Mouse (Mus musculus): ENCODE measurements around the gene Smarca2. TPM values are rescaled to one million over a fixed set of nuclear protein-coding genes. Genes with fewer than 3 reads are reported as not detected.
"Not testable (repeated sequence)": the region's sequence is repeated elsewhere in the genome, so short reads cannot be mapped to it uniquely, and the experiment has no call there.

The Smarca2 gene
- polyA plus RNA-seq, 1 experiment from 2014 or later: 91.3 TPM

DNA sequence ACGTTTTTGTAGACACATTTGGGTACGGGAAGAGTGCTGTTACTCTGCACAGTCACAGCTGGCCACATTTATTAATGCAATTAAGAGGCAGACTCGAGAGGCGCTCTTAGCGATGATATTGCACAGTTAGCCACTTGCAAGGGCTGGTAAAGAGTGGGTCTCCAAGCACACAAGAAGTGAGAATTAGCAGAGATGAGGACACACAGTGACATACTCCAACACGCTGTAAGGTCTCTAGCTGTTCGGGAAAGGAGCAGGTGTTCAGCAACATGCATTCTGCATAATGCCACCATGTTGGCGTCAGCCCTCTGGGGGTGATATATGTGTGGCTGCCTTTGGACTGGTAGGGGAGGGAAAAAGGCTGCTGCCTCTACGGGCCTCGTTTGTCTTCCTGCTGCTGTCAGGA lies 129.9 kb downstream of the Smarca2 start:
- H3K4me3 ChIP-seq: no peak overlapping the region
- no peak overlapping the region for H3K27ac ChIP-seq
- H3K9me3 ChIP-seq: no peaks in the 10 kb centered on the region
- no peaks in the 10 kb centered on the region for H3K36me3 ChIP-seq
- no peak overlapping the region for H3K4me2 ChIP-seq (replicated peaks)
- H3K27me3 ChIP-seq: no peaks in the 10 kb centered on the region
- ATAC-seq (ENCODE audit: low FRiP score, low read depth): no peak
- no peak overlapping the region for H3K9ac ChIP-seq
- H3K4me1 ChIP-seq: peaks cover 39% of the 10 kb centered on the region
- 62% methylated on average over 10 of the region's 10 CpGs for WGBS

DNA sequence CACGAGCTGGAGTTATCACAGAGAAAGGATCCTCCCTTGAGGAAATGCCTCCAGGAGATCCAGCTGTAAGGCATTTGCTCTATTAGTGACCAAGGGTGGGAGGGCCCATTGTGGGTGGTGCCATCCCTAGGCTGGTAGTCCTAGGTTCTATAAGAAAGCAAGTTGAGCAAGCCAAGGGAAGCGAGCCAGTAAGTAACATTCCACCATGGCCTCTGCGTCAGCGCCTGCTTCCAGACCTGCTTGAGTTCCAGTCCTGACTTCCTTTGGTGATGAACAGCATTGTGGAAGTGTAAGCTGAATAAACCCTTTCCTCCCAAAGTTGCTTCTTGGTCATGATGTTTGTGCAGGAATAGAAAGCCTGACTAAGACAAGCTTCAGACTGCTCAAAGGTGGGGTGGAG lies 140.2 kb downstream of the Smarca2 start:
- not testable (repeated sequence) for H3K4me3 ChIP-seq; H3K27ac ChIP-seq; H3K36me3 ChIP-seq; H3K9me3 ChIP-seq; H3K9ac ChIP-seq; ATAC-seq (ENCODE audit: low FRiP score, low read depth); H3K4me2 ChIP-seq (replicated peaks); H3K27me3 ChIP-seq
- H3K4me1 ChIP-seq: peaks cover 20% of the 10 kb centered on the region
- 92% methylated on average over 4 of the region's 4 CpGs for WGBS

DNA sequence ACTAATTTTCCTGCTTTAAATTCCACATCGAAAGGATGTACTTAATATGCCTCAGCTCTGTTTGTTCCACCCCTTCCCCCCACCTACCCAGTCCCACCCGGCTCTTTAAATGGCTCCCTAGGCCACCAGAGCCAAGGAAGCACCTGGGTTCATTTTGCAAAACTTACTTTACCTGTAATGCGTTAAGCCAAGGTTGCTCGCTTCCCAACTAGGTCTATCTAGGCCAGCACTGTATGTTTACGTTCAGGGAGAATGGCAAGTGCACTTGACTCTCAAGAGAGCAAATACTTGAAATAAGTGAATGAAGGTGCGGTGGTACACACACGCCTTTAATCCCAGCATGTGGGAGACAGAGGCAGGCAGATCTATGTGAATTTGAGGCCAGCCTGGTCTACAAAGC lies 140.7 kb downstream of the Smarca2 start:
- H3K27ac ChIP-seq: no peak overlapping the region
- 78% methylated on average over 7 of the region's 7 CpGs for WGBS
- H3K9me3 ChIP-seq: no peaks in the 10 kb centered on the region
- H3K27me3 ChIP-seq: no peaks in the 10 kb centered on the region
- H3K9ac ChIP-seq: no peak overlapping the region
- 0 out of 2 replicates have a peak, but pooled peaks cover 5% of the 10 kb centered on the region for H3K36me3 ChIP-seq
- H3K4me1 ChIP-seq: peaks cover 23% of the 10 kb centered on the region
- ATAC-seq (ENCODE audit: low FRiP score, low read depth): no peak
- H3K4me2 ChIP-seq (replicated peaks): no peak overlapping the region
- no peak overlapping the region for H3K4me3 ChIP-seq

DNA sequence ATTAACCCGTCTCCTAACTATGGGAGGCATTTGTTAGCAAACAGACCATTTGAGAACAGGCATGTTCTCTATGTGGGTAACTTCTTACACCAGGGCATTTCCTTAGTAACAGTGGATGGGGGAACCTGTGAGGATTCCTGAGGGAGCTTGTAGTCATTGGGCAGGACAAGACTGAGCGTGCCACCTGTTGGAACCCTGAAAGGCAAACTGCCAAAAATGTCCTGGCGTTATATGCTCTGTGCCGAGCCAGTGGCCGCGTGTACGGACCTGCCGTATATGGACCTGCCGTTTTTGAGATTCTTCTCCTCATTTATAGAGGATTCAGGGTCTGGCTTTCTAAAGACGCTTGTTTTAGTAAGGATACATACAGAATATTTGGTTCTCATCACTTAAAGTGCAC lies 141.4 kb downstream of the Smarca2 start:
- no peaks in the 10 kb centered on the region for H3K27me3 ChIP-seq
- ATAC-seq (ENCODE audit: low FRiP score, low read depth): no peak
- peak overlapping the region; percentile 78 for H3K4me2 ChIP-seq (replicated peaks)
- H3K9me3 ChIP-seq: no peaks in the 10 kb centered on the region
- 78% methylated on average over 10 of the region's 10 CpGs for WGBS
- peaks cover 23% of the 10 kb centered on the region for H3K4me1 ChIP-seq
- no peak overlapping the region for H3K9ac ChIP-seq
- 0 out of 2 replicates have a peak, but pooled peaks cover 5% of the 10 kb centered on the region for H3K36me3 ChIP-seq
- H3K4me3 ChIP-seq: no peak overlapping the region
- peak overlapping the region; percentile 98; the same call in 1 of the 2 replicates for H3K27ac ChIP-seq

DNA sequence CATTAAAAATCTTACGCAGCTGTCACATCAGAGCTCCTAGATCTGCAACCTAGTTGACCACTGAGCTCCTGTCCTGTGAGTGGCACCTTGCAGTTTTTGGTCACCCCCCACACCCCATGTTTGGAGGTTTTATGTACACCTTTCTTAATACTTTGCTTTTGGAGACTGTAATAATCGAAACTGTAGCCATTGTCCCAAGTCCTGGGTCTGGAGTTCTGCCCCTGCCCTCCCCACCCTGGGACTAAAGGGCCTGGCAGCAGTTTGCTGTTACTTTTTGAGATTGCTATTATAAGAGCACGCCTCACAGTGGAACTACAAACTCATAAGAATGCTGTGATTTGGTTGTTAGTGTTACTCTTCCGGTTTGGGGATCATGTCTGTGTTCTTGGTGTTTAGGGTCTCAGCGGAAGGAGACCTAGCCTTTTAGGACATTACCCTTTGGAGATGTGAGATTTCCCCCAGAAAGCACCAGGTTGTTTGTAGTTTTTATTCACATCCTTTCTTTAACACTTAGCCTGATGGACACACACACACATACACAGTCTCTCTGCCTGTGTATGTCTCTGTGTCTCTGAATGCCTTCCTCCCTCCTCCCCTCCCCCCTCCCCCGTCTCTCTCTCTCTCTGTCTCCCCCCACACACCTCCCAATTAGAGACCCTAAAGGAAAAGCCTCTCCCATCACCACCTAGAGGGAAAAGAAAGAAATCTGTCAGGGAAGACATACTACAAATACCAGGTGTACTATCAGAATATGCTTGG lies 142.0 kb downstream of the Smarca2 start:
- no peak for ATAC-seq (ENCODE audit: low FRiP score, low read depth)
- Histone ChIP-seq H3K36me3 (0 out of 2 replicates have a peak, but pooled peaks cover 4% of the 10 kb centered on the region), H3K9me3 (no peaks in the 10 kb centered on the region), H3K4me2 (replicated peaks) (peak overlapping the region; percentile 78), H3K27ac (peak overlapping the region; percentile 98), H3K27me3 (no peaks in the 10 kb centered on the region), H3K9ac (peak overlapping the region; percentile 74), H3K4me1 (peaks cover 23% of the 10 kb centered on the region), H3K4me3 (peak overlapping the region; percentile 54)
- WGBS: 50% methylated on average over 6 of the region's 6 CpGs

- peak; percentile 93 for ATAC-seq (ENCODE audit: low FRiP score, low read depth)
- Histone ChIP-seq H3K27me3 (no peaks in the 10 kb centered on the region), H3K4me1 (peaks cover 26% of the 10 kb centered on the region), H3K9ac (peak overlapping the region; percentile 74), H3K27ac (peak overlapping the region; percentile 98), H3K4me2 (replicated peaks) (peak overlapping the region; percentile 78), H3K36me3 (0 out of 2 replicates have a peak, but pooled peaks cover 3% of the 10 kb centered on the region), H3K4me3 (peak overlapping the region; percentile 54), H3K9me3 (no peaks in the 10 kb centered on the region)
- WGBS: under 1% methylated on average over 36 of the region's 36 CpGs
Measured at GRCm38 (mm10) chr19:26747571-26748539, 143.0 kb downstream of the Smarca2 start.

DNA sequence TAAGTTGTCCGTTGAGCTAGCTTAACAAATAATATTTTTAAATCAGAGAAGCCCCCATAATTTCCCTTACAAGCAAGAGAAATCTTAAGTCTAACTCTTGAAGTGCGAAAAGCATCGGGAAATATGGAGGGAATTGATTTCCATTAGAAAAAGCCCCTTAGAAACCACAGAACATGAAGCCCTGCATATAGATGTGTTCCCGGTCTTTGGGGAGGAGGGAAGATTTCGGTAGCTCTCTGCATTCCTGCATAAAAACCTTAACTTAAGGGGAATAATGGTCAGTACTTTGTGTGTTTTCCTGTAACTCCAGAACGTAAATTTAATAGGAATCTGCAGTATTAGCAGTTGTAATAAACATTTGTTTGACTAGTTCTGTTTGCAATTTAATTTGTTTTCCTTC lies 143.8 kb downstream of the Smarca2 start:
- Histone ChIP-seq H3K9me3 (no peaks in the 10 kb centered on the region), H3K4me1 (peaks cover 32% of the 10 kb centered on the region), H3K4me3 (peak overlapping the region; percentile 54), H3K4me2 (replicated peaks) (peak overlapping the region; percentile 78), H3K27ac (peak overlapping the region; percentile 98), H3K9ac (peak overlapping the region; percentile 74), H3K36me3 (0 out of 2 replicates have a peak, but pooled peaks cover 3% of the 10 kb centered on the region), H3K27me3 (no peaks in the 10 kb centered on the region)
- WGBS: 0% methylated on average over 6 of the region's 6 CpGs
- no peak for ATAC-seq (ENCODE audit: low FRiP score, low read depth)

- ATAC-seq (ENCODE audit: low FRiP score, low read depth): no peak
- Histone ChIP-seq H3K4me2 (replicated peaks) (peak overlapping the region; percentile 78), H3K27ac (peak overlapping the region; percentile 52; the same call in 1 of the 2 replicates), H3K9ac (no peak overlapping the region), H3K4me3 (peak overlapping the region; percentile 54), H3K27me3 (no peaks in the 10 kb centered on the region), H3K9me3 (no peaks in the 10 kb centered on the region), H3K36me3 (peaks cover 6% of the 10 kb centered on the region), H3K4me1 (peaks cover 39% of the 10 kb centered on the region)
- 22% methylated on average over 11 of the region's 11 CpGs for WGBS
Measured at GRCm38 (mm10) chr19:26749427-26750137, 144.7 kb downstream of the Smarca2 start.

GRCm38 (mm10) chr19:26752611-26753163 lies 147.8 kb downstream of the Smarca2 start:
- Histone ChIP-seq H3K9ac (no peak overlapping the region), H3K27me3 (no peaks in the 10 kb centered on the region), H3K4me3 (no peak overlapping the region), H3K27ac (no peak overlapping the region), H3K4me2 (replicated peaks) (no peak overlapping the region), H3K9me3 (no peaks in the 10 kb centered on the region), H3K36me3 (peaks cover 12% of the 10 kb centered on the region), H3K4me1 (peaks cover 26% of the 10 kb centered on the region)
- WGBS: 80% methylated on average over 15 of the region's 15 CpGs
- ATAC-seq (ENCODE audit: low FRiP score, low read depth): no peak

DNA sequence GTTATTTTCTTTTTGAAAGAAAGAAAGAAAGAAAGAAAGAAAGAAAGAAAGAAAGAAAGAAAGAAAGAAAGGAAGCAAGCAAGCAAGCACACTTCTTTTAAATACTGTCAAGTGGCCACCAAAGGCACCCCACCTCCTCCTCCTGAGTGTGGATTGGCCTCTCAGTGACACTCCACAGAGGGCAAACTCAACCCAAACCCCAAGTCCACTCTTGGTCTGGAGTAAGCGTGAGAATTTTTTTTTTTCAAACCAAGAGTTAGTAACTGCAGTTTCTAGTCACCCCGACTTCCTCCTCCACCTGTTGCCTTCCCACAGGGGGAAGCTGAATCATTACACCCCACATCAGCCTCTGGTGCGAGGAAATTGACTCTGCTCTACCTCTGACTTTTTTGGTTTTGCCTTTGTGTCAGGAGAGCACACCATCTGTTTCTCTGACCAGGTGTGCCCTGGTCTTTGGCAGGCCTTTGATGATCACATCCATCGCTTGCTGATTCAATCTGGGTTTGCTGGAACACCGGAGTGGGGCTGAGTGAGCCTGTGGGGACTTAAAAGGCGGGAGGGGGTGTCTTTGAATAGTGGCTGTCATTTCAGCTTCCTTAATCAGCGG lies 148.5 kb downstream of the Smarca2 start:
- H3K9ac ChIP-seq: no peak overlapping the region
- H3K4me2 ChIP-seq (replicated peaks): no peak overlapping the region
- no peak overlapping the region for H3K27ac ChIP-seq
- H3K36me3 ChIP-seq: peaks cover 12% of the 10 kb centered on the region
- WGBS: 44% methylated on average over 7 of the region's 7 CpGs
- H3K27me3 ChIP-seq: no peaks in the 10 kb centered on the region
- no peak for ATAC-seq (ENCODE audit: low FRiP score, low read depth)
- H3K9me3 ChIP-seq: no peaks in the 10 kb centered on the region
- no peak overlapping the region for H3K4me3 ChIP-seq
- peaks cover 26% of the 10 kb centered on the region for H3K4me1 ChIP-seq
